Mouse (Mus musculus): ENCODE results near the gene Dyrk1a. TPM values are rescaled to one million over a fixed set of nuclear protein-coding genes. Genes with fewer than 3 reads are reported as not detected.

Gene Dyrk1a
- total RNA-seq (2023), result 150 TPM

GRCm38 (mm10) chr16:94569229-94570176 lies at the start of gene Dyrk1a:
Dyrk1a (plus strand) TSS chr16:94570010.

DNA sequence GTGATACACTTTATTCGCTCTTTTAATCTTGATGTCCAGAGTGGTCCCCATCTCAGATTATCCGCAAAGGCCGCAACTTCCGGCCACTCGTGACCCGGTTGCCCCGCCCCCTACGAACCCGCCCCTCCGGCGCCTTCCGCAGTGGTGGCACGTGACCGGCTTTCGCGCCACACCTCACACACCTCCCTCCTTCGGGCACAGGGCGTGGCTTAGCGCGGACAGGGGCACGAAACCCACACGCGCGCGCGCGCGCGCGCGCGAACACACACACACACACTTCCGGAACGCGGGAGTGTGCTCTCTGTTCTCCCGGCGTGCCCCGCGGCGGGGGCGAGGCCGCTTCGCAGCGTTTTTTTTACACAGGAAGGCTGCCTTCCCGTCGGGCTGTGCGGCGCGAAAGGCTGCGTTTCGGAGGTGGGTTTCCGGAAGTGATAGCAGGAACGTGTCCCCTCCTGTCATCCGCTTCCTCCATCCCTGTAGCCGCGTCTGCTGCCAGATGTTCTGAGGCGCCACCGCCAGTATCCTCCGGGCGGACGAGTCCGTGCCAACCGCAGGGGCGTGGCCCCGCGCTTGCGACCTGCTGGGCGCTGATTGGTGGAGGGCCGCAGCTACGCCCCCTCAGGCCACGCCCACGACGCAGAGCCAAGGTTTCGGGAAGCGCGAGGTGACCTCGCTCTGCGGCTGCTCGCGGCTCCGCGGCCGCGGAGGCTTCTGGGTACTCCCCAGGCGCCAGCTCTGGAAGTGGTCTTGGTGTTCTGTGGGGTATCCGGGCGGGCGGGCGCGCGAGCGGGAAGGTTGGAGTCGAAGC lies 43.3 kb upstream of the Dyrk1a start, which contains the start of gene Vps26c:
Vps26c (minus strand) TSS at position 487 of the 808 bp plus-strand sequence.

Other genes starting within 250 kb of the Dyrk1a start
- not detected for gene Ripply3, start 241.6 kb upstream of the Dyrk1a start, total RNA-seq (2023)
- 115 TPM for gene Ttc3, start 199.4 kb upstream of the Dyrk1a start, total RNA-seq (2023)
- 37.6 TPM for gene Pigp, start 198.2 kb upstream of the Dyrk1a start, total RNA-seq (2023)
- 19.1 TPM for gene Vps26c, start 43.2 kb upstream of the Dyrk1a start, total RNA-seq (2023)